Mouse (Mus musculus) gastrocnemius, adult 18-20 months (tissue): ENCODE data around the gene Polr1b. TPM values are rescaled to one million over a fixed set of nuclear protein-coding genes. Genes with fewer than 3 reads are reported as not detected.

Experiments used
- DNase-seq: peaks from one replicate; pipeline ENCODE4 v3.0.0; 2021; ENCODE audit warnings: low spot score
- total RNA-seq, 2 experiments: library from RNA; stranded (reverse); gene quantifications; 2 replicates each; pipeline ENCODE4 v1.2.3; 2021

Polr1b gene
- total RNA-seq, 2 experiments from 2014 or later: 9.9 to 10.3 TPM

- DNase-seq: peak; percentile 39
Measured at GRCm38 (mm10) chr2:129115706-129116367, 15.0 kb downstream of the Polr1b start.

GRCm38 (mm10) chr2:129116368-129116739, 15.6 kb downstream of the Polr1b start:
- no peak for DNase-seq

GRCm38 (mm10) chr2:129118061-129118460, 17.3 kb downstream of the Polr1b start:
- no peak for DNase-seq

GRCm38 (mm10) chr2:129121986-129122385, 21.2 kb downstream of the Polr1b start:
- no peak for DNase-seq

GRCm38 (mm10) chr2:129129412-129129929, 28.7 kb downstream of the Polr1b start, which contains the start of gene Chchd5:
Gene Chchd5 (plus strand): TSS chr2:129129700.
- DNase-seq: peak; percentile 94

- no peak for DNase-seq
Measured at GRCm38 (mm10) chr2:129129987-129130545, 29.3 kb downstream of the Polr1b start.

- DNase-seq: no peak
Measured at GRCm38 (mm10) chr2:129130776-129131175, 30.0 kb downstream of the Polr1b start.

GRCm38 (mm10) chr2:129132231-129132630, 31.4 kb downstream of the Polr1b start:
- DNase-seq: no peak

GRCm38 (mm10) chr2:129133006-129133805, 32.4 kb downstream of the Polr1b start:
- DNase-seq: no peak

GRCm38 (mm10) chr2:129139906-129140305, 39.1 kb downstream of the Polr1b start:
- no peak for DNase-seq

- no peak for DNase-seq
Measured at GRCm38 (mm10) chr2:129148836-129149235, 48.0 kb downstream of the Polr1b start.

- no peak for DNase-seq
Measured at GRCm38 (mm10) chr2:129150386-129150785, 49.6 kb downstream of the Polr1b start.

GRCm38 (mm10) chr2:129151111-129151510, 50.3 kb downstream of the Polr1b start:
- DNase-seq: no peak

- no peak for DNase-seq
Measured at GRCm38 (mm10) chr2:129152751-129153150, 52.0 kb downstream of the Polr1b start.

- DNase-seq: no peak
Measured at GRCm38 (mm10) chr2:129164815-129165214, 64.0 kb downstream of the Polr1b start.

- DNase-seq: no peak
Measured at GRCm38 (mm10) chr2:129166466-129167463, 66.0 kb downstream of the Polr1b start.

- DNase-seq: no peak
Measured at GRCm38 (mm10) chr2:129173386-129173785, 72.6 kb downstream of the Polr1b start.

- peak; percentile 44 for DNase-seq
Measured at GRCm38 (mm10) chr2:129174474-129174873, 73.7 kb downstream of the Polr1b start.

GRCm38 (mm10) chr2:129175636-129176035, 74.8 kb downstream of the Polr1b start:
- DNase-seq: no peak
